Mouse (Mus musculus): ENCODE measurements around the gene Ankfy1. TPM values are rescaled to one million over a fixed set of nuclear protein-coding genes. Genes with fewer than 3 reads are reported as not detected.
"Not testable (repeated sequence)": the region's sequence is repeated elsewhere in the genome, so short reads cannot be mapped to it uniquely, and the experiment has no call there.

Gene Ankfy1
- polyA plus RNA-seq, 1 experiment from 2014 or later = 25.4 TPM

DNA sequence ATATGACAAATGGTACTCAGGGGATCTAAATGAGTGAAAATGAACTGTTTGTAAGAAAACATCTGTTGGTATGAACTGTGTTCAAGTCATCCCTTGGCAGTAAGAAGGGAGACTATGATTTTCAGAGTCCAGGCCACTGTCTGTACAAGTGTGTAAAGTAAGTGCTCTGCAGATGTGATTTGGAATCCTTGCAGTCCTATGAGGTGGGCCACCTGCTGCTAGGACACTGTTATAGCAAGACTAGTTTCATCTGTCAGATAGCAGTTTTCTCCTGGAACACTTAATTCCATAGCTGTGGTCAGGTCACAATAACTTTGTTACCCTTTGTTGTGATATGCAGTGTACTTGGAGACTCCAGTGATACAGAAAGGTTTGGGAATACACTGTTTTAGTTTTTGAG is 36.2 kb downstream of the Ankfy1 start:
- H3K27ac ChIP-seq = no peak overlapping the region
- no peaks in the 10 kb centered on the region for H3K27me3 ChIP-seq
- ATAC-seq (ENCODE audit: low FRiP score, low read depth) = no peak
- H3K4me2 ChIP-seq (replicated peaks) = no peak overlapping the region
- no peak overlapping the region for H3K4me3 ChIP-seq
- no peak overlapping the region for H3K9ac ChIP-seq
- H3K9me3 ChIP-seq = no peaks in the 10 kb centered on the region
- H3K36me3 ChIP-seq = peaks cover 41% of the 10 kb centered on the region
- no peaks in the 10 kb centered on the region for H3K4me1 ChIP-seq

DNA sequence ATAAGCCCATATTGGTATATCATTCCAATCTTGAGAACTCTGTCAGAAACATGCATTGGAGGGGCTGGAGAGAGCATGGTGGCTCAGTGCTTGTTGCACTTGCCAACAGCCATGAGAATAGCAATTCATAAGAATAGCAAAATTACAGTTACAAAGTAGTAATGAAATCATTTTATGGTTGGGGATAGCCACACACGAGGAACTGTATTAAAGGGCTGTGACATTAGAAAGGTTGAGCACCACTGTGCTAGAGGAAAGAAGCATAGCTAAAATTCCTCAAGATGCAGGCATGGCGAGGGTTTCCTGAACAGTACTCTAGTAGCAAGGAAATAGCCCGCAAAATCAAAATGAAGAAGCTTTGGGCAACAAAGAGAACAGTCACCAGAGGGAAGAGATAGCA is 43.9 kb downstream of the Ankfy1 start:
- Histone ChIP-seq H3K4me1 (no peaks in the 10 kb centered on the region), H3K4me2 (replicated peaks) (no peak overlapping the region), H3K9ac (no peak overlapping the region), H3K27me3 (no peaks in the 10 kb centered on the region), H3K9me3 (no peaks in the 10 kb centered on the region), H3K36me3 (peaks cover 82% of the 10 kb centered on the region), H3K4me3 (no peak overlapping the region), H3K27ac (no peak overlapping the region)
- no peak for ATAC-seq (ENCODE audit: low FRiP score, low read depth)
- 85% methylated on average over 3 of the region's 3 CpGs for WGBS

DNA sequence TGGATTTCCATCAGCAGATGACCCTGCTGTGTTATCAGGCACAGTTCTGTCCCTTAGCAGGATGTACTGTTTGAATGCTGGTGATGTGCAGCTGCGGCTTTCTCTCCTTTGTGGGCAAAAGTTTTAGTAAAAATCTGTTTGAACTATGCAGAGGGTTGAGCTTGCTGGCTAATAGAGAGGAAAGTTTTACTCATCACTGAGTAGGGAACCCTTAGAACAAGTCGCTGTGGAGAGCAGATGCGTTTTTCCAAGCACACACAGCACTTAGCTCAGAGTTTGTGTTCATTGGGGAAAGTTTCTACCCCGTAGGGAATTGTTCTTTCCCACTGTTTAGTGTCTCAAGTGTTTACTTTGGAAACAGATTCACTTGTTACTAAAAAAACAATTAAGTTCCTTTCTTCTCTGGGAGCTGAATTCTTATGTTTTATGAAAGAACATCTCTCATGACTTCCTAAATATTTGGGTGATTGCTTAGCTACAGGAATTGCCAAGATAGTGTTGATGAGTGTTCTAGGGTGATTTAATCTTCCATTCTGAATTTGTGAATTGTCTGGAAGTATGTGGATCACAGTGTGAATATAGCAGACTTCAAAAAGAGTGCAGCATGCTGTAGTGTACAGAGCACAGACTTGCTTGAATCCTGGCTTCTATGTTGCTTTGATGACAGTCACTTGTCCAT is 45.2 kb downstream of the Ankfy1 start:
- Histone ChIP-seq H3K4me3 (no peak overlapping the region), H3K4me2 (replicated peaks) (no peak overlapping the region), H3K27me3 (no peaks in the 10 kb centered on the region), H3K36me3 (peaks cover 84% of the 10 kb centered on the region), H3K4me1 (no peaks in the 10 kb centered on the region), H3K27ac (no peak overlapping the region), H3K9ac (no peak overlapping the region), H3K9me3 (no peaks in the 10 kb centered on the region)
- WGBS = 88% methylated on average over 4 of the region's 4 CpGs
- no peak for ATAC-seq (ENCODE audit: low FRiP score, low read depth)

DNA sequence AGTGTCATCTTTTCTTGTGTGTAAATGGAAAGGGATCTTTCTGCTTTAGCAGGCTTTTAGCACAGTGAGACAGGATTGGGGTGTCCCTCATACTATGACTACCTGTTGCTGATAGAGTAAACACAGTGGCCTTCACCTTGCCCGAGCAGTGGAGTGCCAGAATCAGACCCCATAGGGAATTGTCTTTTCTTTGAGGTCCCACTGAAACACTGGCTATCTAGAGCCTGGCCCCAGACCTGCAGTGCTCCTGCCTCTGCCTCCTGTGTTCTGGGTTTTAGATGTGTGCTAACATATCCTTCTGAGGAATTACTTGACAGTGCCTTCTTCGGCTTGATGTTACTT is 45.7 kb downstream of the Ankfy1 start:
- no peak overlapping the region for H3K4me3 ChIP-seq
- 82% methylated on average over 2 of the region's 2 CpGs for WGBS

DNA sequence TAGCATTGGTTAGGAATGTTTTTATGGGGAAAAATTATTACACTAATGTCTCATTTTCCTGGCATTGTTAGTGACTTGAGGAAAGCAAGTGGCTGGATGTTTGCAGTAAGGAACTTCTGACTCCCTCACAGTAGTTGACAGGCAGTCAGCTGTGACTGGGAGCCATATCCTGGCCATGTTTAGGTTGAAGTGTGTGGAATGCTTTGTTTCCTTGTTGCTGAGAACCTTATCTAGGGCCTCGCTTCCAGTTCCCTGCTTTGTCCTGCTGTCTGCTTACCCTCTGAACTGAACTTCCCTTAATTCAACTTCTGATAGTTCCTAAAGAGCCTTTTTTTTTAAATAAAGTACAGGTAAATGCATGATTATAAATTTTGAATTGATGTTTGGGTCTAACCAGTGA is 46.5 kb downstream of the Ankfy1 start:
- H3K9me3 ChIP-seq = no peaks in the 10 kb centered on the region
- no peak overlapping the region for H3K4me3 ChIP-seq
- H3K36me3 ChIP-seq = peaks cover 83% of the 10 kb centered on the region
- H3K9ac ChIP-seq = no peak overlapping the region
- H3K4me1 ChIP-seq = no peaks in the 10 kb centered on the region
- WGBS = 88% methylated on average over 1 of the region's 1 CpGs
- no peak for ATAC-seq (ENCODE audit: low FRiP score, low read depth)
- no peaks in the 10 kb centered on the region for H3K27me3 ChIP-seq
- no peak overlapping the region for H3K4me2 ChIP-seq (replicated peaks)
- H3K27ac ChIP-seq = no peak overlapping the region

More for the DNA sequence above, 45.7 kb downstream of the Ankfy1 start:
- Histone ChIP-seq H3K36me3 (peaks cover 85% of the 10 kb centered on the region), H3K27me3 (no peaks in the 10 kb centered on the region), H3K4me2 (replicated peaks) (no peak overlapping the region), H3K4me1 (no peaks in the 10 kb centered on the region), H3K27ac (no peak overlapping the region), H3K9me3 (no peaks in the 10 kb centered on the region), H3K9ac (no peak overlapping the region)
- ATAC-seq (ENCODE audit: low FRiP score, low read depth) = no peak

DNA sequence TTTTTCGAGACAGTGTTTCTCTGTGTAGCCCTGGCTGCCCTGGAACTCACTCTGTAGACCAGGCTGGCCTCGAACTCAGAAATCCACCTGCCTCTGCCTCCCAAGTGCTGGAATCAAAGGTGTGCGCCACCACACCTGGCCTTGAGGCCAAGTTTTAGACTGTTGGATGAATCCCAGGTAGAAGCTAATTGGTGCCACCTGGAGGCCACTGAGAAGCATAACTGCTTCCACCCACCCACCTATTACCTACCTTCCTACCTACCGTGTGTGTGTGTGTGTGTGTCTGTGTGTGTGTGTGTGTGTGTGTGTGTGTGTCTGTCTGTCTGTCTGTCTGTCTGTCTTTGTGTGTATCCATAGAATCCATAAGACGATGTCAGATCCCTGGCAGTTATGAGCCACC is 47.7 kb downstream of the Ankfy1 start:
- not testable (repeated sequence) for H3K9ac ChIP-seq; H3K9me3 ChIP-seq; ATAC-seq (ENCODE audit: low FRiP score, low read depth); H3K27me3 ChIP-seq; H3K4me2 ChIP-seq (replicated peaks); H3K27ac ChIP-seq; H3K4me3 ChIP-seq; H3K4me1 ChIP-seq
- WGBS = 90% methylated on average over 5 of the region's 5 CpGs
- peaks cover 74% of the 10 kb centered on the region for H3K36me3 ChIP-seq

DNA sequence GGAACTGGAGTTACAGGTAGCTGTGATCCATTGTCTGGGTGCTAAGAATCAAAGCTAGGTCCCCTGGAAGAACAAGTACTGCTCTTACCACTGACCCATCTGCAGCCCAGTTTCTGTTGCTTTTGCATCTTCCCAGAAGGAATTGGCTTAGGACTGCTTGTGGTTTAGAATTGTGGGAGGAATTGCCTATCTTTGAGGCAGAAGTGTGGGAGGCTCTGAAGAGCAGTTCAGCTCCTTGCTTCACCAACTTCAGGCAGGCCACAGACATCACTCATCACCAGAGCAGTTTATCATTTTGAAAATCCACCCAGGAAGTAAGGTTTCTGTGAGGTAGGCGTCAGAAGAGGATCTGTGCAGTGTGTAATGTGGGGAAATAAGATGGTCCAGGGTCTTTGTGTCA is 49.2 kb downstream of the Ankfy1 start:
- Histone ChIP-seq H3K4me1 (no peaks in the 10 kb centered on the region), H3K9ac (no peak overlapping the region), H3K27ac (no peak overlapping the region), H3K27me3 (no peaks in the 10 kb centered on the region), H3K9me3 (no peaks in the 10 kb centered on the region), H3K36me3 (peaks cover 73% of the 10 kb centered on the region), H3K4me3 (no peak overlapping the region), H3K4me2 (replicated peaks) (no peak overlapping the region)
- WGBS = 86% methylated on average over 1 of the region's 1 CpGs
- no peak for ATAC-seq (ENCODE audit: low FRiP score, low read depth)

DNA sequence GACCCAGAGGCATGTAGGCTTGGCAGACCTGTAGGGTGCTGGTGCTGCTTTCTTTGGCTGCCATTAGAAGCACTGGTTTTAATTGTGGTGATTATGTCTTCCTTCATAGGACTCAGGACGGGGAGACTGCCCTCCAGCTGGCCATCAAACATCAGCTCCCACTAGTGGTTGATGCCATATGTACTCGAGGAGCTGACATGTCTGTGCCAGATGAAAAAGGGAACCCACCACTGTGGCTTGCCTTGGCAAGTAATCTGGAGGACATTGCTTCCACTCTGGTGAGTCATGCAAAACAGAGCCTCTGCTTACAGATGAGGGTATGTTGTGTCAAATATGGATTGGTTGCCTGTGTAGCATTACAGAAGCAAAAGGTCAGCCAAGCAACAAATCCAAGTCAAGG is 62.1 kb downstream of the Ankfy1 start:
- Histone ChIP-seq H3K4me1 (no peaks in the 10 kb centered on the region), H3K4me2 (replicated peaks) (no peak overlapping the region), H3K9ac (no peak overlapping the region), H3K9me3 (no peaks in the 10 kb centered on the region), H3K27ac (no peak overlapping the region), H3K27me3 (no peaks in the 10 kb centered on the region), H3K36me3 (peaks cover 92% of the 10 kb centered on the region), H3K4me3 (no peak overlapping the region)
- 31% methylated on average over 2 of the region's 2 CpGs for WGBS
- no peak for ATAC-seq (ENCODE audit: low FRiP score, low read depth)

DNA sequence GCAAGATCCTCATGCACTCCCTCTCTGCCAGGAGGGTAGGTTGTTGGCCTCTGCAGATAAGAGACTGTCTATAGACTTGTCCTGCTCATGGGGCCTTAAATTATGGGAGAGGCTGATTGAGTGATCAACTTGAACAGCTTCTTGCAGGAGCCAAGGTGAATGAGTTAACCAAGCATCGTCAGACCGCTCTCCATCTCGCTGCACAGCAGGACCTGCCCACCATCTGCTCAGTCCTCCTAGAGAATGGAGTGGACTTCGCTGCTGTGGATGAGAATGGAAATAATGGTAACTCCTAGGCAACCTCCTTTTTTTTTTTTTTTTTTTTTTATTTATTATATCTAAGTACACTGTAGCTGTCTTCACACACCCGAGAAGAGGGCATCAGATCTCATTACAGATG is 68.5 kb downstream of the Ankfy1 start:
- Histone ChIP-seq H3K27ac (no peak overlapping the region), H3K36me3 (peaks cover 95% of the 10 kb centered on the region), H3K4me3 (no peak overlapping the region), H3K4me2 (replicated peaks) (no peak overlapping the region), H3K9me3 (no peaks in the 10 kb centered on the region), H3K4me1 (no peaks in the 10 kb centered on the region), H3K27me3 (no peaks in the 10 kb centered on the region), H3K9ac (no peak overlapping the region)
- no peak for ATAC-seq (ENCODE audit: low FRiP score, low read depth)
- WGBS = 93% methylated on average over 5 of the region's 5 CpGs

DNA sequence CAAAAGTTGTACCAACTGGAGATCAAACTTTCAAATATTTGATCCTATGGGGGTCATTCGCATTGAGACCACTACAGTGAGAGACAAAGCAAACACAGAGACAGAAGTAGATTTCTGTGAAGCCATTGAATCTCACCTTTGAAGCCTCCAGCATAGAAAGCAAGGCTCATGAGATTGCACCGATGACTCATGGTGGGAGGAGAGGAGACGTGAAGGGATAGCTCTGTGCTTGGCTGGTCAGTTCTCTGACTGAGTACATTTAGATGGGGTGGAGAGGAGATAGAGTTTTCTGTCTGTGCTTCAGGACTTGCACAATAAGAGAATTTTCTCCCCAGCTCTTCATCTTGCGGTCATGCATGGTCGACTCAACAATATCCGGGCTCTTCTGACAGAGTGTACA is 69.8 kb downstream of the Ankfy1 start:
- peaks cover 95% of the 10 kb centered on the region for H3K36me3 ChIP-seq
- WGBS = 95% methylated on average over 6 of the region's 6 CpGs
- H3K9ac ChIP-seq = no peak overlapping the region

DNA sequence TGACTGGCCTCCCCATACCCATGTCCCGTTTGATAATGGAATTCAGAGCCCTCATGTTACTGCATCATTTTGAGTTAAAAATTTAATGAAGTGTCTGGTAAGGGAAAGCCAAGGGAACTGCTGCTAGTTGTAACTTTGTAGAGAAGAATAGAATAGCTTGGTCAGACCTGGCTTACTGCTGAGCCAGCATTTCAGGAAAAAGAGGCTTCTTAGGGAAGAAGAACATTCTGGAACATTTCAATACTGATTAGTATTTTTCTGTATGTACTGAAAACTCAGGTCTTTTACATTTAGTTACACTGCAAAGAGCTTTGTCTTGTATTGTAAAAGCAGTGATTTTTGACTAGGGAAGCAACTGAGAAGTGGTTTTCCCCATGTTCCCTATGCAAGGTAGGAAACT is 71.0 kb downstream of the Ankfy1 start:
- no peaks in the 10 kb centered on the region for H3K27me3 ChIP-seq
- H3K4me1 ChIP-seq = no peaks in the 10 kb centered on the region
- peaks cover 87% of the 10 kb centered on the region for H3K36me3 ChIP-seq
- 92% methylated on average over 1 of the region's 1 CpGs for WGBS
- no peak overlapping the region for H3K4me2 ChIP-seq (replicated peaks)
- H3K9me3 ChIP-seq = no peaks in the 10 kb centered on the region
- no peak for ATAC-seq (ENCODE audit: low FRiP score, low read depth)
- H3K9ac ChIP-seq = no peak overlapping the region
- H3K4me3 ChIP-seq = no peak overlapping the region
- H3K27ac ChIP-seq = no peak overlapping the region

More for the DNA sequence above, 69.8 kb downstream of the Ankfy1 start:
- no peaks in the 10 kb centered on the region for H3K27me3 ChIP-seq
- ATAC-seq (ENCODE audit: low FRiP score, low read depth) = no peak
- no peak overlapping the region for H3K4me2 ChIP-seq (replicated peaks)
- no peaks in the 10 kb centered on the region for H3K4me1 ChIP-seq
- H3K27ac ChIP-seq = no peak overlapping the region
- H3K9me3 ChIP-seq = no peaks in the 10 kb centered on the region
- no peak overlapping the region for H3K4me3 ChIP-seq

DNA sequence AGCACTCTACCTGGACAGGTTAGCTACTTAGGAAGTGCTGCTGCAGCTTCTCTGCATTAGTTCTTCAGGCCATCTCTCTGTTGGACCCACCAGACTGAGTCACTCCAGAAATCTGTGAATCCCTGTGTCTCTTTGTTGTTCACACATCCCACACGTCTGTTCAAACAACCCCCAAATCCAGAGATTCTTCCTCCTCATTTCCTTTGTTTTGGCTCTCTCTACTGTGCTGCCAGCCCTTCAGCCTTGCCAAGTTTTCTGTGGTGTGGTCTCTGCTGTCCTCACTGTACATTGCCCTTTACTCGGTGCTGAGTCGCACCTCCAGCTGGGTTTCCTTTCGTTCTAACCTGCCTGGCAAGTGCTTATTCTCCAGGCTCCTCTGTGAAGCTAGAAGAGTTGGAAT is 74.5 kb downstream of the Ankfy1 start:
- WGBS = 84% methylated on average over 4 of the region's 4 CpGs
- no peak for ATAC-seq (ENCODE audit: low FRiP score, low read depth)
- H3K27ac ChIP-seq = no peak overlapping the region
- H3K4me2 ChIP-seq (replicated peaks) = no peak overlapping the region
- H3K27me3 ChIP-seq = no peaks in the 10 kb centered on the region
- H3K4me3 ChIP-seq = no peak overlapping the region
- H3K9ac ChIP-seq = no peak overlapping the region
- H3K36me3 ChIP-seq = peaks cover 78% of the 10 kb centered on the region
- H3K9me3 ChIP-seq = no peaks in the 10 kb centered on the region
- no peaks in the 10 kb centered on the region for H3K4me1 ChIP-seq

DNA sequence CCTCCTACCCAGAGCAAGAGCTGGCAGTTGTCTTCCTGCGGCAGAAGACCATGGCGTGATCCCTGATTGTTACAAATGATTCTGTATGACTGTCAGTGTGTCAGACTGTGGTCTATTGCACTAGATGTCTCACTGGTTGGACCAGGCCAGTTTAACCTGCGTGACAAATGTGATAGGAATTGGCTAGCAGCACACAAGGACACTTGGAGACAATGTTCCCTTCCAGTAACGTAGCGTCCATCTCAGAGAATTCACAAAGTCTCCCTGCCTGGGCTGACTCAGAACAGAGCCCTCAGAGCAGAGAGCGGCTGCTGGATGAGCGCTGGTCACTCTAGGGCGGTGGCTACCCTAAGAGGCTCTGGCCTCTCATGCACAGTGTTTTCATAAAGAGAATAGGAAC is 77.9 kb downstream of the Ankfy1 start:
- H3K9me3 ChIP-seq = no peaks in the 10 kb centered on the region
- ATAC-seq (ENCODE audit: low FRiP score, low read depth) = no peak
- H3K36me3 ChIP-seq = peaks cover 58% of the 10 kb centered on the region
- H3K4me2 ChIP-seq (replicated peaks) = no peak overlapping the region
- no peak overlapping the region for H3K27ac ChIP-seq
- H3K9ac ChIP-seq = no peak overlapping the region
- no peaks in the 10 kb centered on the region for H3K4me1 ChIP-seq
- H3K4me3 ChIP-seq = no peak overlapping the region
- no peaks in the 10 kb centered on the region for H3K27me3 ChIP-seq
- 94% methylated on average over 8 of the region's 8 CpGs for WGBS

All from limb, embryonic 13.5 days (tissue).